Mouse (Mus musculus): ENCODE data around the gene Gpr39.
"Not testable (repeated sequence)": the region's sequence is repeated elsewhere in the genome, so short reads cannot be mapped to it uniquely, and the experiment has no call there.

Gene Gpr39

DNA sequence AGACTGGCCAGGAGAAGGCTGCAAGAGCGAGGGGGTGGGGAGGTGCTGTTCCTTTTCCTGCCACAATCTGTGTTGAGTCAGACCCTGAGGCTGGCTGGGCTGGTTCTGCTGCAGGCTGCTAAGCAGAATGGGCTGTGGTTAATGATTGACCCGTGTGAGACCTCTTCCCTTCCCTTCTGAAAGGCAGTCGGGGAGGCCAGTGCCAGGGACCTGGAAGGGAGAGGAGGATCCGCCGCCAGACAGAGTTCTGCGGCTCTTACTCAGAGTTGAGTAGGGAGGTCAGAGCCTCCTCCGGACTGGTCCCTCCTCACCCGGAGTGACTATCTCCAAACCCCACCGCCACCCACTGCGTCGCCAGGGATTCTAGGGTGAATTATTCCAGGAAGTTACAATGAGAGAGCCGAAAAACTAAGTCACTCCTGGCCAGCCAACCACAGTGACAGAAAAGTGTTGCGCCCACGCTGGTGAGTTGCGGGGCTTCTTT lies at the start of gene Gpr39:
TSS of gene Gpr39 (plus strand) at position 206 of the 484 bp plus-strand sequence.
- in situ Hi-C loops (cut with MboI, MseI): no loop called here

DNA sequence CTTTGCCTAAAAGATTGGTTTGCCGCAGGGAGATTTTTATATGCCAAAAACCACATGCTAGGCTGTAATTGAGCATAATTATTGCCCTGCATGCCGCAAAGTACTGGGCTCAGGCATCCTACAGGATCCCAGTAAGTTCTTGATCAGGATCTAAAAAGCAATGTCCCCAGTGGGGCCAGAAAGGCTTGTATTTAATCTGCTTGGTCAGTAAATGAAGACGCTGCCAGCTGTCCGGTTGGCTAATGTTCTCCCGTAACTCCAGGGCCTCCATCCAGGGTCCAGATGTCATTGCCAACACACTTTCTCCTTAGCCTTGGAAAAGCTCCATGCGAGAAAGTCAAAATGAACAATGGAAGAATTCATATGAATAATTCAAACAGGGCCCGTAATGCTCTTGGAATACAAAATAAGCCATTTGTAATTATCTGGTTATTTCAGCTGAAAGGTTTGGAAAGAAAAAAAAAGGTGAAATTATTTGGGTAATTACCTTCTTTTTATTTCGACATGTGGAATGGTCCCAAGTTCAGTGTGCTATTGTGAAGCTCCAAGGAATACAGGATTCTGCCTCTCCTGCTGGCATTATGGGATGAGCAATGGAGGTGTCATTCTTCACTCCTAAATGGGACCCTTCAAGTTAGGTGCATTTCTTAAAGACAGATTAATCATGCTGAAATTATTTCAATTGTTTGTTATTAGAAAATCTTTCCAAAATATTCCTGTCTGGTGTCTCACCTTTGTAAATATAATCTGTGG lies 37.1 kb upstream of the Gpr39 start:
- in situ Hi-C loops (cut with MboI, MseI): no loop called here

DNA sequence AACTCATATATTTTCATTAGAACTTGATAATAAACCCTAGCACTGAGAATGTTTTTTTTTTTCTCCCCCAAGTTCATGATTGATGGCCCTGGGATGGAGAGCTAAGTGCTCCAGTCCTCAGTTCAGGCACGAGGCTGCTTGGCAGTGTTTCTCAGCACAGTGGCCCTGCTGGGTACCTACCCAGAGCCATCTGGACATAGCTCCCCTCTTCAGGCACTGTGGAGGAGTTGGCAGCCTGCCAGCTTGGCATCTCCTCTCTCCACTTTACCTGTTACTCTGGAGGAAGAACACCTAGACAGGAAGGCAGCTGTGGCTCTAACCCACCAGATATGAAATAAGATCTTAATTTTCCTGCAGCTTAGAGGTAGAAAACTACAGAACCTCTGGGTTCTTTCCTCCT lies 33.2 kb upstream of the Gpr39 start:
- in situ Hi-C loops (cut with MboI, MseI): no loop called here

DNA sequence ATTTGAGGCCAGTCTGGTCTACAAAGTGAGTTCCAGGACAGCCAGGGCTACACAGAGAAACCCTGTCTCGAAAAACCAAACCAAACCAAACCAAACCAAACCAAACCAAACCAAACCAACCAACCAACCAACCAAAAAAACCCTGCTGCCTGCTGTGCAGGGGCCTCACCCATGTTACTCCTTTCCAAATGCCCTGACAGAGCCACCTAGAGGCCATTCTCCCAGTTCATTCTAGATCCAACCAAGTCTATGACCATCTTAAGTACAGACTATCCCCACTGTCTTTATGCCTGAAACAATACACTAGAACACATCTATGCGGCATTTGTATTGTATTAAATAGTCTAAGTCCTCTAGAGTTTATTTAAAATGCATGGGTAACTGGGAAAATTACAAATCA lies 30.0 kb upstream of the Gpr39 start:
- in situ Hi-C loops (cut with MboI, MseI): not testable (repeated sequence)

DNA sequence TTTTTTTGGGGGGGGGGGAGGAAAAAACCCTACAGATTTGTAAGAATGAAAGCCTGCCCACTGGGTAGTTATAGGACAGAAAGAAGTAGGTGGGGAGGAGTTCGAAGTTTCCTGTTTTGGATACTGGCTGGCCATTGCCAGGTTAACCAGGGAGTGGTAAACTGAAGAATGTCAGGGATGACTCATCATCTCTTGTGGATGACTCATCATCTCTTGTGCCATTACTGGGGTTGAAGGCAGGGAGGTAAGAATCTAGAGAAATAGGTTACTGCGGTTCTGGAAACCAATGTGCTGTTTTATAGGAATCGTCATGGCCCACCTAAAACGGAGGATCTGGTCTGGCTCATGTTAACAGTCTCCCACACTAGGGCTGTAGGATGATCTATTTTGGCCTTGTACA lies 28.8 kb upstream of the Gpr39 start:
- in situ Hi-C loops (cut with MboI, MseI): no loop called here

DNA sequence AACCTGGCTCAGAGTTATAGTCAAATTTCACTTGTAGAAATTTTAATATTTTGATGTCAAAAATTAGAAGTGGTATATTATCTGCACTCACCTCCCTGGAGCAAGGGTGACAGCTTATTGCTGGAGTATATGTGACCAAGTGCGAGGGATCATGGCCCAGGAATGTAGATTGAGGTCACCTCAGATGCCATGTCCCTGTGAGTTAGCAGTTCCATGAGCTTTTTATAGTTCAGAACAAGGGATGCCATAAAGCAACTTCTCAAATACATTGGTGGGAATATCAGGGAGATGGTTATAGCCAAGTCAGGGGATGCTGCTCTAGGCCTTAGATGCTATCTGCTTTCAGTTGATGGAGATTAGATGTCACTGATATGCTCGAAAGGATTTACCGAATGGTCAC lies 27.7 kb upstream of the Gpr39 start:
- in situ Hi-C loops (cut with MboI, MseI): no loop called here

DNA sequence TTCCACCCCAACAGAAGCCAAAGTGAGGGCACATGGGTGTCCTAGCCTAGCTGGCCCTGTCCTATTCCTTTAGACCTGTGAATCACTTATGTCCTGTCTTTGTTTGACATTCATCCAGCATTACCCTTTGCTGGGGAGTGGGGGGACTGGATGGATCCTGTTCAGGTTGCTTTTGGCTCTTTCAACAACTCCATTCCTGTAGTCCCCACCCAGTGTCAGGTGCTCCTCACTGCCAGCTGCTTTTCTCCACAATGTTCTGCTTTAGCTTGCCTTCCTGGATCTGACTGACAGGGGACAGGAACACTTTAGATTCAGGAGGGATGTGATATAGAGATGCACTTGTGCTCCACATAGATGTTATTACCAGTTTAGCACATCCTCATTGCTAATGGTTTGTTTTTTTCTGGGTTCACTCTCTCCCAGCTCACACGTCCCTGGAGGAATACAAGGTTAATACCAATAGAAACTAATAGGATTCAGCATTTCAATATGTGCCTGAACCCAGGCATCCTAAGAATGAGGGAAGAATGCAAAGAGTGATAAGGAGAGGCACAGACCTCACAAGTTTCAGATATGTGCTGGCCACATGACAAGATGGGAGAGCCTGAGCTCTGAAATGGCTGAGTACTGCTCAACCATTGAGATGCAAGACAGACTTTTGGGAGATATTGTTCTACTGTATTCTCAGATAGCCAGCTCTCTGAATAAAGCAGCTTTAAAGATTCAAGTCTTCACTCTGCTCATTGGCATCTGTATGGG lies 23.8 kb upstream of the Gpr39 start:
- in situ Hi-C loops (cut with MboI, MseI): no loop called here

DNA sequence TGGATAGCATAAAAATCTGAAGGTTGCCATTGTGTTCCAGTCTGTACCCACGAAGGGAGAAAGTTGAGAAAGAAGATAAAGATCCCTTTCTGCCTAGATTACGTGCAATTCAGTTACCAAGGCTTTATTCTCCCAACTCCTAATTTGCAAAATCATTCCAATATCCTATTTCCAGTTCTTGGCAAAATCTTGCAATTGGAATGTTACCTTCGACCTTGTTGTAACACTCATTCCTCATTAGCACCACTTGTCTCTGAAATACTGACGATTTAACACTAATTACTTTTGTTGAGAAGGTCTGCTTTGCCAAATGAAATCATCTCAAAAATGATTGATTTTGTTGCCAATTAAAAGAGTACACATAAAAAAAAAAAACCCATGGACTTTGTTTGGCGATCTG lies 19.4 kb upstream of the Gpr39 start:
- in situ Hi-C loops (cut with MboI, MseI): no loop called here

DNA sequence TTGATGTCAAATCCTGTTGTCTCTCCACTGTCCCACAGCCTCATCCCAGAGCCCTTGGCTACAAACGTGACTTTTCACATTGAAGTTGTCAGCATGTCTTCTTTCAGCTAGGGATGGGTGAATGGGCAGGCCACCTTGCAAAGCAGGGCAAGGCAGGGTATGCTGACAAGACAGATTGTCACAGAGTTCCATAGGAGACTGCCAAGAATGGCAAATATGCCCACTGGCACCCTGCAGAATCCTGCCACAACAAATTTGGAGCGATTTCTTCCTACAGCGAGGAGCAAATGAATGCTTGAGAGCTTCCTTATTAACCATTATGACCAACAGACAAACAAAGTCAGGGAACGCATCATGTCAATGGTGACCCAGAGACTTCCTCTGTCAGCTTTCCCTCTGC lies 16.6 kb upstream of the Gpr39 start:
- in situ Hi-C loops (cut with MboI, MseI): no loop called here

DNA sequence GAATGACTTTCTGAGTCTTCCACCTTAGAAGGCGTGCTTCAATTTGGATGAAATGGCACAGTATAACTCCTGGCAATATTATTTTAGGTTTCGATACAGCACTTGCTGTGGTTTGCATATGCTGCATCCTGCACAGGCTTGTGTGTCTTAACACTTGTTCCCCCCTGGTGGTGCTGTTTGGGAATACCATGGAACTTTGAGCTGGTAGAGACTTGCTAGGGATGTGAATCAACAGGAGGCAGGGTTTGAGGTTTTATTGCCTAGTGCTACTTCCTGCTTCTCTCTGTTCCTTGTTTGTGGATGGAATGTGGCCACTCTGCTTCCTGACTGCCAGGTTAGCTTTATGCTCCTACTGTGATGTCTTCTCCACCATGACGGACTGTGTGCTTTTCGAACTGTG lies 15.9 kb upstream of the Gpr39 start:
- in situ Hi-C loops (cut with MboI, MseI): no loop called here

DNA sequence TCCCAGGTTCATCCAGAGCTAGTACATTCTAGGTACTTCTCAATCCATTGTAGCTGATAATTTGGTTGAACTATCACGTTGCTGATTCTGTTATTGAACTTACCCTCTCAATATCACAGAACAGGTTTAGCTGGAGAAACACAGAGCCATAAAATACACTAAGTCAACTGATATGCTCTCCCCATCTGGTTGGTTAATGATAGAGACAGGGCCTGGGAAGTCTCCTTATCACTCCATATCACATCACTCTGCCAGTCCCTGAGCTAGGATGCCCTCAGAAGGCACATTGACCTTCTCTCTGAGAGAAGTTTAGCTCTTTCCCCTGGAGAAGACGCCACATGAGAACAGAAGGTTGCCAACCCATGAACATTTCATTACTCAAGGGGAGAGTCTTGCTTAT lies 14.7 kb upstream of the Gpr39 start:
- in situ Hi-C loops (cut with MboI, MseI): no loop called here

DNA sequence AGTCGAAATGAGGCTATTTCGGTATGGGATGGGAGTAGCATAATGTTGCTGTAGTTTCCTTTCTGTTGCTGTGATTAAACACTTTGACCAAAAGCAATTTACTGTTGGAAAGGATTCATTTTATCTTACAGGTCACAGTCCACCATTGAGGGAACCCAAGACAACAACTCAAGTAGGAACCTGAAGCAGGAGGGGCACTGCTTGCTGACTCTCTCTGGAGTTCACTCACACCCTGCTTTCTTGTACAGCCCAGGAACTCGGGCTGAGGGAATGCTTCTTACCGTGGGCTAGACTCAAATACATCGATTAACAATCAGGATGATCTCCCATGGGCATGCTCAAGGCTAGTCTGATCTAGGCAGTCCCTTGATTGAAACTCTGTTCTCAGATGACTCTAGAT lies 14.1 kb upstream of the Gpr39 start:
- in situ Hi-C loops (cut with MboI, MseI): no loop called here

DNA sequence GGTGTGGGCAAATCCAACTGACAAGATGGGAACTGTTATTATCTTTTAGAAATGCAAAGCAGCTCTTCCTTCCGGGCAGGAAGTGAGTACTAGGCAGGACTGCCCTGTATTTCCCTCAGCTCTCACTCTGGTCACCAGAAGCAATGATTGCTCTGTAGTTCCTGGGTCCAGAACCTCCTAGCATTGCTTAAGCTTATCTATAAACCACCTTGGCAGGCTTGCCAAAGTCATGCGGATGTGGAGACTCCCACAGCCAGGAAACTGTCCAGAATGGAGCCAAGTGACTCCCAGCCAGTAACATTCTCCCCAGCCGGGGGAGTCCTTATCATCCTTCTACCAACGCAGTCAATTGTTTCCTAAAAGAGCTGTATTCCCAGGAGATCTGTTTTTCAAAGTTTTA lies 13.7 kb upstream of the Gpr39 start:
- in situ Hi-C loops (cut with MboI, MseI): no loop called here

DNA sequence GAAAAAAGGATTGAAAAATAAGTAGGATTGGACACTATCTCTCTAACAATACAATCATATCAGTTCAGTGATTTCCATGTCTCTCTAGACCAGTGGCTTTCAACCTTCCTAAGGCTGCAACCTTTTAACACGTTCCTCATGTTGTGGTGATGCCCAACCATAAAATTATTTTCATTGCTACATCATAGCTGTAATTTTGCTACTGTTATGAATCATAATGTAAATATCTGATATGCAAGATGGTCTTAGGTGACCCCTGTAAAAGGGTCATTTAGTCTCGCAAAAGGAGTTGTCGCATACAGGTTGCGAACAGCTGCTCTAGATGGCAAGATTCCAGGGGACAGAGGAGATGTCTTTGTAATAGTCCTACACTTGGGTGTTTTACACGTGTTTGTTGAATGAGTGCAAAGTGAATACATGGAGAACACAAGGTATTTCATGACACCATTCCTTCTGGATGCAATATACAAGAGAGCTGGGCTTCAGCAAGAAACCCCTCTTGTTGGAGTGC lies 11.6 kb upstream of the Gpr39 start:
- in situ Hi-C loops (cut with MboI, MseI): no loop called here

DNA sequence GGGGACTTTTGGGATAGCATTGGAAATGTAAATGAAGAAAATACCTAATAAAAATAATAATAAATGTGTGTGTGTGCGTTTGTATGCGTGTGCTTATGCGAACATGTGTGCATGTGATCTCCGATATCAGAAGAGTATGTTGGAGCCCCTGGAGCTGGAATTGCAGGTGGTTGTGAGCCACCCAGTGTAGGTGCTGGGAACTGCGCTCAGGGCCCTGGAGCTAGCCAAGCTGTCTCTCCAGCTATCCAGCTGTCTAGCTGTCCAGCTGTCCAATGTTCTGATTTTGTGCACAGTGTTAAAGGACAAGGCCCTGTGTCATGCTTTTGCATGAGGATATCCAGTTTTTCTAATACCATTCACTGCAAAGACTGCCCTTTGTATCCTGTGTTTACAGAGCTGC lies 7.8 kb upstream of the Gpr39 start:
- in situ Hi-C loops (cut with MboI, MseI): no loop called here

DNA sequence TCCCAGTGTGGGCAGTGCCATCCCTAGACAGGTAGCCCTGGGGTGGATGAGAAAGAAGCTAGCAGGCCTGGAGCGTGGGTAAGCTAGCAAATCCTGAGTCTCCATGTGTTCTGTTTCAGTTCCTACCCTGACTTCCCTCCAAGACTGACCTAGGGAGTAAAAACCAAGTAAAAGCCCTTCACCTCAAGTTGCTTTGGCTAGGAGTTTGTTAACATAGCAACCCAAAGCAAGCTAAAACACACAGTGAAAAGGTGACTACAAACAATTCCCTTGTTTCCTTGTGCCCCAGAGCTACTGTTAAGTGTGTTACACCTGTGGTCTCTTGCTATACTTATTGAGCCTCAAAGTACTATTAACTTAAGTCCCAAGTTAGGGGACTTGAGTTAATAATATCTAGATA lies 1.6 kb upstream of the Gpr39 start:
- in situ Hi-C loops (cut with MboI, MseI): no loop called here

DNA sequence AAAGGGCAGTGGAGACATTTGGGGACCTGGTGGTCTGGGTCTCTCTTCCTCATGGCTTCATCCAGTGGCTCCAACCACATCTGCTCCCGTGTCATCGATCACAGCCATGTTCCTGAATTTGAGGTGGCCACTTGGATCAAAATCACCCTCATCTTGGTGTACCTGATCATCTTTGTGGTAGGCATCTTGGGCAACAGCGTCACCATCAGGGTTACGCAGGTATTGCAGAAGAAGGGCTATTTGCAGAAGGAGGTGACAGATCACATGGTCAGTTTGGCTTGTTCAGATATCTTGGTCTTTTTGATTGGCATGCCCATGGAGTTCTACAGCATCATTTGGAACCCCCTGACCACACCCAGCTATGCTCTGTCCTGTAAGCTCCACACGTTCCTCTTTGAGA lies 491 bp downstream of the Gpr39 start:
- in situ Hi-C loops (cut with MboI, MseI): no loop called here

DNA sequence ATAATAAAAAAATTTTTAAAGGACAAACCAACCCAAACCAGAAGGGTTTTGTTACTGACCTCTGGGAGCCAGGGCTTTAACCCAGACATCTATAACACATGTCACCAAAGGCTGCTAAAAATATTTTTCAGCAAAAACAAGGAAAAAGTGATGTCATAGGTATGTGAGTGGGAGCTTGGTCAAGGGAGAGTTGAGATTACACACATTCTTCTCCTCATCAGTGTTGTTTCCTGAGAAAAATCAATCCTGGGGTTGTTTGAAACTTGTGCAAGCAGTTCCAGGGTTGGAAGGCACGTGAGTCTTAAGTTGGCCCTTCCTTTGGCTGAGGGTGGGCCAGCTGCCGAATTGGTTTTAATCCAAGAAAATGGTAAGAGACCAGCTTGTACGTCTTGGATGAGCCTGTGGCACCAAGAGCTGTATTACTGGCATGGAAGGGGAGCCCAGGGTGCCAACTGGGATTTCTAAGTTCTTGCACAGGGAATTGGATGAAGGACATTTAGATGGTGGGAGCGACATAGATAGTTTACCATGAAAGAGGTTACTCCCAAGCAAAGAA lies 2.8 kb downstream of the Gpr39 start:
- in situ Hi-C loops (cut with MboI, MseI): no loop called here

DNA sequence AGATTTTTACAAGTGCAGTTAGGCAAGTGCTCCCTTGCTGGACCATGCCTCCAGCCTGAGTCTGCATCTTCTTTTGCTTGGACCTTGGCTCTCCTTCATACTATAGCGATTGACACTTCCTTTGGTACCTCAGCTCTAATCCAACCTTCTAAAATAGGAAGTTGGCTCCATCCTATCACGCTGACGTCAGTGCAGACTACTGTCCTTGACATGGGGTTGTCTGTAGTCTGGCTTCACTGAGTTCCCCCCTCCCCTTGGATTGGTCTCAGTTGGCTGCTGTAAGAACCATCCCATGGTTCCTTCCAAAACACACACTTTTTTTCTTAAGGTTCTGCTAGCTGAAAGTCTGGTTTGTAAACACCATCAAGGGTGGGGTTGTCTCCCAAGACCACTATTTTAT lies 7.6 kb downstream of the Gpr39 start:
- in situ Hi-C loops (cut with MboI, MseI): no loop called here

DNA sequence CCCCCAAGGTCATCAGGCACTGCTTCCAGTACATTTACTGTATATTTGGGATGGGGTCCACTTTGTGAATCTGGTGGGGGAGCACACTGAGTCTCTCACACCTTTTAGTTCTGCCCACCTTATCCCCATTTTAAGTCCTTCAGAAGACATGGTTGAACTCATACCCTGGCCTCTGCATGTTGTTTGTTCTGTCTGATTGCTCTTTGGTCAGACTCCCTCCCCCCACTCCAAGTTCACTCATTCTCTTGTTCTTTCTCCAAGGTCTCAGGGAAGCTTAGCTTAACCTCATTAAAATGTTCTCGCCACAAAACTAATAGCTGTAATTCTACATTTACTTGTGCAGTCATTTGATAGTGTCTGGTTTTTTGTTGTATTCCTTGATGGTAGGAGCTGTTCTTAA lies 8.5 kb downstream of the Gpr39 start:
- in situ Hi-C loops (cut with MboI, MseI): no loop called here

DNA sequence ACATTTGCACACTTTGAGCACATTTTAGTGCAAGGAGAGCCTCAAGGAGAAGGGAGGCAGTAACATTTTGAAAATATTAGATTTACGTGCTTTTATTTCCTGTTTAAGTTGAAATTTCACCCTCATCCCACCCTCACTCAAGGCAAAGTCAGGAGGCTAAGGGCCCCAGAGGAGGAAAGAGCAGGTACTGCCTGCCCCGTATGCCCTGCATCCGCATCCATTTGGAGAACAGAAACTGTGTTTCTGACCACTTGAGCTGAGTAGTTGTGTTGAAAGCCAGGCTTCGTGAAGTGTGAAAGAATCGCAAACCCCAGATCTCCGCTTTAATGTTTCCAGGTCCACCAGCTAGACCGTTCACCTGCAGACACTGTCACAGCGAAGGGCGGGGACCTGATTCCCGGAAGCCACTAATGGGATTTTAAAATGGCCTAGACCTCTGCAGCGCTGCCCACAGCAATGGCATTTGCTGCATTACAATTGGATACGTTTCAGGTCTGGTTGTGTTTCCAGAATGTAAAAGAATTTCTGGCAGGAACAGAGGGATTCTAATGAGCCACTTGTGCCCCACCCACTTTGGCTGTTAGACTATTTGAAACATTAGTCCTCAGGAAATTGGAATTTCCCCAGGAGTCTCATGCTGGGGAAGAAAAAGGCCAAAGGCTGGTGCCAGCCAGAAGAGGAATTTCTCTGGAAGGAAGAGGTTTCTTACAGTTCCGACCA lies 11.1 kb downstream of the Gpr39 start:
- in situ Hi-C loops (cut with MboI, MseI): no loop called here

DNA sequence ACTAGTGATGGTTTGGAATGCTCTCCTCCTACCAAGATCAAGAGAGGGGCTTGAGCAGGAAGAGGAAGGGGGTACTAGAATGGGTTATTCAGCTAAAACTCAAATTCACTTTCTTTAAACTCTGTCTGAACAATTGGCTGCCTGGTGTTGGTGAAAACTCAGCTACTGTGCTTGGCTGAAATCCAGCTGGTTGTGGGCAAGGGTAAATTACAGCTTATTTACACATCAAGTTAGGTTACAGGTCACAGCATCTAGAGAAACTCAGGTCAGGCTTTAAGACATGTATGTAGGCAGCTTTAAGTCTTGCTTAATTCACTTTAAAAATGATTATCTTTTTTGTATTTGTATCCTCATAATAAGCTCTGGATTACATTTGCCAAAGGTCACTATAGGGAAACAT lies 16.7 kb downstream of the Gpr39 start:
- in situ Hi-C loops (cut with MboI, MseI): no loop called here
